In genomic region chr8:4212809-4213209, GRCm38 (mm10) we compare ENCODE assay signal across 8 mouse cellular contexts. TPM values are rescaled to one million over a fixed set of nuclear protein-coding genes. Genes with fewer than 3 reads are reported as not detected.
DNase-seq lines count a peak whose midpoint lies in the region; ATAC-seq and TF ChIP-seq lines count a peak whose summit lies in the region.

No protein-coding gene starts in this region.

- peaks cover 30% of the 10 kb centered on the region for H3K4me1 ChIP-seq in kidney, embryonic 16.5 days (ENCODE audit: insufficient read depth, low read length)
- peaks cover 7% of the 10 kb centered on the region; the same call in 1 of the 2 replicates for H3K4me1 ChIP-seq in bone marrow macrophage, adult 2 months (ENCODE audit: control insufficient read depth, insufficient read depth, low read length)
- H3K4me1 ChIP-seq in hindbrain, embryonic 13.5 days (replicated peaks): peaks cover 64% of the 10 kb centered on the region
- peaks cover 36% of the 10 kb centered on the region for H3K4me1 ChIP-seq in lung, embryonic 15.5 days
- H3K4me1 ChIP-seq in stomach, embryonic 14.5 days (ENCODE audit: control insufficient read depth, insufficient read depth, low read length): no peaks in the 10 kb centered on the region

- peak; percentile 18 for ATAC-seq in kidney, embryonic 16.5 days (ENCODE audit: low FRiP score, low TSS enrichment)
- ATAC-seq in hindbrain, embryonic 13.5 days (ENCODE audit: low FRiP score): no peak
- ATAC-seq in lung, embryonic 15.5 days (ENCODE audit: borderline replicate concordance, extremely low read depth, low FRiP score, low TSS enrichment): peak; percentile 10; the same call in 1 of the 2 replicates
- peak; percentile 10; the same call in 1 of the 2 replicates for ATAC-seq in stomach, embryonic 14.5 days (ENCODE audit: insufficient number of reproducible peaks, insufficient read depth, low FRiP score, low read depth)
- no peak for ATAC-seq in activated CD4-positive, CD25-positive, alpha-beta regulatory T cell, adult 4 months

- peaks cover 34% of the 10 kb centered on the region for H3K27me3 ChIP-seq in kidney, embryonic 16.5 days (ENCODE audit: insufficient read depth, low read length)
- no peaks in the 10 kb centered on the region for H3K27me3 ChIP-seq in hindbrain, embryonic 13.5 days
- peaks cover 28% of the 10 kb centered on the region for H3K27me3 ChIP-seq in lung, embryonic 15.5 days
- no peaks in the 10 kb centered on the region for H3K27me3 ChIP-seq in stomach, embryonic 14.5 days (ENCODE audit: control insufficient read depth, insufficient read depth, low read length)

- H3K4me2 ChIP-seq in kidney, embryonic 16.5 days (replicated peaks; ENCODE audit: low read depth, low read length): peak overlapping the region; percentile 83
- peak overlapping the region; percentile 87 for H3K4me2 ChIP-seq in hindbrain, embryonic 13.5 days
- peak overlapping the region; percentile 84 for H3K4me2 ChIP-seq in lung, embryonic 15.5 days
- peak overlapping the region; percentile 89 for H3K4me2 ChIP-seq in stomach, embryonic 14.5 days (replicated peaks; ENCODE audit: low read depth, low read length)

- H3K36me3 ChIP-seq in kidney, embryonic 16.5 days (ENCODE audit: insufficient read depth, low read length): peaks cover 14% of the 10 kb centered on the region; the same call in 1 of the 2 replicates
- peaks cover 45% of the 10 kb centered on the region for H3K36me3 ChIP-seq in hindbrain, embryonic 13.5 days
- peaks cover 6% of the 10 kb centered on the region; the same call in 1 of the 2 replicates for H3K36me3 ChIP-seq in lung, embryonic 15.5 days
- H3K36me3 ChIP-seq in stomach, embryonic 14.5 days (ENCODE audit: control insufficient read depth, insufficient read depth, low read length): no peaks in the 10 kb centered on the region; the same call in 1 of the 2 replicates

- no peak overlapping the region for H3K27ac ChIP-seq in kidney, embryonic 16.5 days (ENCODE audit: low read length)
- no peak overlapping the region for H3K27ac ChIP-seq in bone marrow macrophage, adult 2 months (ENCODE audit: insufficient read depth, low read depth, low read length)
- H3K27ac ChIP-seq in hindbrain, embryonic 13.5 days: peak overlapping the region; percentile 63
- H3K27ac ChIP-seq in lung, embryonic 15.5 days: peak overlapping the region; percentile 85
- H3K27ac ChIP-seq in stomach, embryonic 14.5 days (ENCODE audit: low read length): no peak overlapping the region; the same call in 1 of the 2 replicates

- peak overlapping the region; percentile 62 for H3K9ac ChIP-seq in kidney, embryonic 16.5 days (replicated peaks; ENCODE audit: low read length)
- H3K9ac ChIP-seq in hindbrain, embryonic 13.5 days: peak overlapping the region; percentile 93
- H3K9ac ChIP-seq in lung, embryonic 15.5 days: peak overlapping the region; percentile 36
- 0 out of 2 replicates have a peak overlapping the region, but pooled peaks have one; percentile 14 for H3K9ac ChIP-seq in stomach, embryonic 14.5 days (replicated peaks; ENCODE audit: low read depth, low read length)

- under 1% methylated on average over 24 of the region's 25 CpGs for WGBS in kidney, embryonic 16.5 days
- WGBS in hindbrain, embryonic 13.5 days: 2% methylated on average over 25 of the region's 25 CpGs
- WGBS in lung, embryonic 15.5 days: under 1% methylated on average over 25 of the region's 25 CpGs
- 1% methylated on average over 25 of the region's 25 CpGs for WGBS in stomach, embryonic 14.5 days

- no peak for DNase-seq in kidney, adult 8-10 months
- no peak for DNase-seq in urinary bladder, postnatal 4 days (ENCODE audit: low spot score in 2 of 2)

- no peak for TF ChIP-seq POLR2A in bone marrow macrophage, adult 2 months (IDR thresholded peaks at IDR 0.05; ENCODE audit: borderline replicate concordance, low read depth, low read length)

- H3K9me3 ChIP-seq in kidney, embryonic 16.5 days (ENCODE audit: low read length): peaks cover 6% of the 10 kb centered on the region; the same call in 1 of the 2 replicates
- no peaks in the 10 kb centered on the region for H3K9me3 ChIP-seq in hindbrain, embryonic 13.5 days
- H3K9me3 ChIP-seq in lung, embryonic 15.5 days: no peaks in the 10 kb centered on the region
- H3K9me3 ChIP-seq in stomach, embryonic 14.5 days (ENCODE audit: control insufficient read depth, low read depth, low read length): no peaks in the 10 kb centered on the region

- H3K4me3 ChIP-seq in kidney, embryonic 16.5 days (ENCODE audit: low read length): peak overlapping the region; percentile 49
- peak overlapping the region; percentile 54 for H3K4me3 ChIP-seq in bone marrow macrophage, adult 2 months (ENCODE audit: insufficient read depth, low read length)
- H3K4me3 ChIP-seq in hindbrain, embryonic 13.5 days: peak overlapping the region; percentile 50
- H3K4me3 ChIP-seq in lung, embryonic 15.5 days: peak overlapping the region; percentile 41
- peak overlapping the region; percentile 41 for H3K4me3 ChIP-seq in stomach, embryonic 14.5 days (ENCODE audit: low read depth, low read length)

- no peak for TF ChIP-seq CTCF in bone marrow macrophage, adult 2 months (IDR thresholded peaks at IDR 0.05; ENCODE audit: low read depth, low read length)

RNA-seq across cellular contexts. Expression of gene Prr36, which starts 4.5 kb away (rescaled TPM):
- 4.7 TPM in 2 replicates for polyA plus RNA-seq in kidney, embryonic 16.5 days (2015; fragmentation: Nextera tagmentation; extraction: Ambion mirVana)
- polyA plus RNA-seq in bone marrow macrophage, adult 2 months (2012; ENCODE audit: insufficient read depth, insufficient read length, missing spikeins): not detected in 2 replicates
- polyA plus RNA-seq in hindbrain, embryonic 13.5 days (2015; fragmentation: Nextera tagmentation; extraction: Ambion mirVana): 40.2 and 47.7 TPM in 2 replicates
- 7.5 TPM in 2 replicates for polyA plus RNA-seq in lung, embryonic 15.5 days (2015; fragmentation: Nextera tagmentation; extraction: Ambion mirVana)
- 6.3 and 8.9 TPM in 2 replicates for polyA plus RNA-seq in stomach, embryonic 14.5 days (2014; fragmentation: Nextera tagmentation; extraction: Ambion mirVana)
- under 1 TPM in 1 of 2 experiments, not detected in 1; 0.15 TPM for polyA plus RNA-seq in activated CD4-positive, CD25-positive, alpha-beta regulatory T cell, adult 4 months (2017; shearing (Covaris generic))

RNA-seq across cellular contexts. Expression of gene Lrrc8e, which starts 13.8 kb away (rescaled TPM):
- 1.4 and 1.6 TPM in 2 replicates for polyA plus RNA-seq in kidney, embryonic 16.5 days (2015; fragmentation: Nextera tagmentation; extraction: Ambion mirVana)
- polyA plus RNA-seq in bone marrow macrophage, adult 2 months (2012; ENCODE audit: insufficient read depth, insufficient read length, missing spikeins): not detected in 2 replicates
- not detected in 2 replicates for polyA plus RNA-seq in hindbrain, embryonic 13.5 days (2015; fragmentation: Nextera tagmentation; extraction: Ambion mirVana)
- polyA plus RNA-seq in lung, embryonic 15.5 days (2015; fragmentation: Nextera tagmentation; extraction: Ambion mirVana): 3.8 and 4.2 TPM in 2 replicates
- 3.5 and 3.6 TPM in 2 replicates for polyA plus RNA-seq in stomach, embryonic 14.5 days (2014; fragmentation: Nextera tagmentation; extraction: Ambion mirVana)
- polyA plus RNA-seq in activated CD4-positive, CD25-positive, alpha-beta regulatory T cell, adult 4 months (2017; shearing (Covaris generic)): not detected

RNA-seq across cellular contexts. Expression of gene Map2k7, which starts 25.7 kb away (rescaled TPM):
- 30.6 and 33.6 TPM in 2 replicates for polyA plus RNA-seq in kidney, embryonic 16.5 days (2015; fragmentation: Nextera tagmentation; extraction: Ambion mirVana)
- 75.4 and 77.0 TPM in 2 replicates for polyA plus RNA-seq in bone marrow macrophage, adult 2 months (2012; ENCODE audit: insufficient read depth, insufficient read length, missing spikeins)
- polyA plus RNA-seq in hindbrain, embryonic 13.5 days (2015; fragmentation: Nextera tagmentation; extraction: Ambion mirVana): 28.5 and 30.8 TPM in 2 replicates
- 29.6 and 31.3 TPM in 2 replicates for polyA plus RNA-seq in lung, embryonic 15.5 days (2015; fragmentation: Nextera tagmentation; extraction: Ambion mirVana)
- polyA plus RNA-seq in stomach, embryonic 14.5 days (2014; fragmentation: Nextera tagmentation; extraction: Ambion mirVana): 22.0 and 26.0 TPM in 2 replicates
- 10 to 100 TPM; 18.3 to 29.8 TPM for polyA plus RNA-seq in activated CD4-positive, CD25-positive, alpha-beta regulatory T cell, adult 4 months (2017; shearing (Covaris generic))

RNA-seq across cellular contexts. Expression of gene Gm49320, which starts 25.9 kb away (rescaled TPM):
- polyA plus RNA-seq in kidney, embryonic 16.5 days (2015; fragmentation: Nextera tagmentation; extraction: Ambion mirVana): 1.2 and 1.3 TPM in 2 replicates
- not detected in 2 replicates for polyA plus RNA-seq in bone marrow macrophage, adult 2 months (2012; ENCODE audit: insufficient read depth, insufficient read length, missing spikeins)
- 1.00 and 1.7 TPM in 2 replicates for polyA plus RNA-seq in hindbrain, embryonic 13.5 days (2015; fragmentation: Nextera tagmentation; extraction: Ambion mirVana)
- polyA plus RNA-seq in lung, embryonic 15.5 days (2015; fragmentation: Nextera tagmentation; extraction: Ambion mirVana): 1.4 and 1.5 TPM in 2 replicates
- 2.4 and 2.7 TPM in 2 replicates for polyA plus RNA-seq in stomach, embryonic 14.5 days (2014; fragmentation: Nextera tagmentation; extraction: Ambion mirVana)
- 1 to 10 TPM in 1 of 2 experiments, under 1 TPM in 1; 0.61 to 1.3 TPM for polyA plus RNA-seq in activated CD4-positive, CD25-positive, alpha-beta regulatory T cell, adult 4 months (2017; shearing (Covaris generic))

RNA-seq across cellular contexts. Expression of gene Tgfbr3l, which starts 35.2 kb away (rescaled TPM):
- polyA plus RNA-seq in kidney, embryonic 16.5 days (2015; fragmentation: Nextera tagmentation; extraction: Ambion mirVana): 4.2 and 4.8 TPM in 2 replicates
- polyA plus RNA-seq in bone marrow macrophage, adult 2 months (2012; ENCODE audit: insufficient read depth, insufficient read length, missing spikeins): 3.6 and 4.4 TPM in 2 replicates
- 5.0 and 5.2 TPM in 2 replicates for polyA plus RNA-seq in hindbrain, embryonic 13.5 days (2015; fragmentation: Nextera tagmentation; extraction: Ambion mirVana)
- 2.5 and 3.4 TPM in 2 replicates for polyA plus RNA-seq in lung, embryonic 15.5 days (2015; fragmentation: Nextera tagmentation; extraction: Ambion mirVana)
- 4.9 and 5.3 TPM in 2 replicates for polyA plus RNA-seq in stomach, embryonic 14.5 days (2014; fragmentation: Nextera tagmentation; extraction: Ambion mirVana)
- polyA plus RNA-seq in activated CD4-positive, CD25-positive, alpha-beta regulatory T cell, adult 4 months (2017; shearing (Covaris generic)): 1 to 10 TPM; 3.5 to 6.8 TPM

Comparison
In these comparisons a context has a peak if more than half of its experiments do, and no peak if none do; other contexts are left out.
1. ATAC-seq: peak in kidney, embryonic 16.5 days (single experiment), lung, embryonic 15.5 days (single experiment) and stomach, embryonic 14.5 days (single experiment); none in hindbrain, embryonic 13.5 days (single experiment) and activated CD4-positive, CD25-positive, alpha-beta regulatory T cell, adult 4 months (single experiment).
2. H3K27ac ChIP-seq: peak in hindbrain, embryonic 13.5 days (single experiment) and lung, embryonic 15.5 days (single experiment); none in kidney, embryonic 16.5 days (single experiment), bone marrow macrophage, adult 2 months (single experiment) and stomach, embryonic 14.5 days (single experiment).
3. H3K9ac ChIP-seq: peak in every context shown above with its lines; median percentile 93 in hindbrain, embryonic 13.5 days; 62 in kidney, embryonic 16.5 days; 36 in lung, embryonic 15.5 days; 14 in stomach, embryonic 14.5 days.
4. Peak in every context shown above with its lines, with median percentiles within 50 percentile points of each other: H3K4me2 ChIP-seq and H3K4me3 ChIP-seq.